Mouse (Mus musculus) hindlimb bud, embryonic 11.5 days (tissue): ENCODE data around the gene Kif23.

Experiments used
- DNase-seq: peaks from one replicate; pipeline ENCODE4 v3.0.0-alpha.2; 2012; ENCODE audit warnings: low read depth, low spot score; ENCODE audit errors: extremely low spot score

The Kif23 gene

DNA sequence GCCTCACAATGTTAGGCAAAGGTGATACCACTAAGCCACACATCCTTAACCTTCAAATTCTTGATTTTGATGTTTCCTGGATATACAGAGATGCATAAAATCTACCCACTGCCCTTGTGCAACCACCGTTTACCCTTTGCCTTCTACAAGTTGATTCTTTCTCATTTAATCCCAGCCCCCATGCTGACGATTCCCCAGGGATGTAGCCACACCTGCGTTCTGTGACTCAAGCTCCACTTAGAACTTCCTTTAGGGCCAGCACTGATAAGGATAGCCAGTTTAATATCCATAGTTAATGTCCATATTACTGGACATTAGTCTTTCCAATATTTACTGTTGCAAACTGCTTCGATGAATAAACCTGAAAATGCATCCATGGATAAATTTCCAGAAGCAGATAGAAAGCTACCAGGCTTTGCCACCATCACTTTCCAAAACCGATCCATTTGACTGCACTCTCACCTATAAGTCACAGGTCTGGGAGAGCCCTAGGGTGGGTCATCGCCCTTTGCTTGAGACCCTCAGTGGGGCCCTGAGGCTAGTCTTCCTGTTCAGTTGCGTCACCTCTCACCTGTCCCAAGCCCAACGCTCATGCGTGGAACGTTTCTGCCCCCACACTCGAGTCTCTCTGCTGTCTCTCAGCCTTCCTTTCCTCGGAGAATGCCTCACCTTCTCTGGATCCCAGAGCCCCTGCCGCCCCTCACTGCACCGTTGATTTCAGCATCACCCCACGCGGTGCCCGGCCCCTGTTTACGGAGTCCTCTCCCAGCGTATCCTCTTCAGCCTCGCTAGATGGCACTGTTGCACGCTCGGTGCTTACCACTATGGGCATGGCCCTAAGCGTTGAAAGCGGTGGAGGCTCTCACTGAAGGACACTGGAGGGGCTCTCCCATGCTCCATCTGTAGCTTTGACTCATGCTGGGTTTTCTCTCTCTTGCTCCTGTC lies 1.1 kb upstream of the Kif23 start:
- peak; percentile 84 for DNase-seq

DNA sequence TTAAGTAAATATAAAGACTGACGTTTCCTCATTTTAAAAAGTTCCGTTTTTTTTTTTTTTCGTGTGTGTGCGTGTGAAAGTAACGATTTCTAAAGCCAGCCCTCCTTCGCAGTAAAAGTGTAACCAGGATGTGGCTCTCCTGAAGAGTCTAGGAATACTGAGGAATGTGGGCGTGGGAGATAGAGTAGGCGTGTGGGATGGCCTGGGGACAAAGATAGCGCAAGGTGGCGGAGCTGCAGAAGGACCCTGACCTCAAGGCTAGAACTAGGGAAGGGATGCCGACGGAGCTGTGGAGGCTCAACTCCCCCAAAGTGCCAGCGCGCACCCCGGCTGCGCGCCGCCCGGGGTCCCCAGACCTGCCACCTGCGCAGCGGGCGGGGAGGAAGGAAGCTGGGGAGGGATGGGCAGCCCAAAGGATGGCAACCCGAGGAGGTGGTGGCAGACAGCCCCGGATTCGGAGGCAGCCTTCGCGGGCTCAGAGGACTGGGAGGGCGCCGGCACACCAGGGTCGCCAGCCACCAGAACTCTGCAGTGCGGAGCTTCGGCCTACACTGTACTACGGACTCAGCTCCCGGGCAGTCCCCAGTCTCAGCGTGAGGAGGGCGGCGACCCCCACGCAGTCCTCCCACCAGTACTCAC lies 482 bp downstream of the Kif23 start:
- DNase-seq: no peak

DNA sequence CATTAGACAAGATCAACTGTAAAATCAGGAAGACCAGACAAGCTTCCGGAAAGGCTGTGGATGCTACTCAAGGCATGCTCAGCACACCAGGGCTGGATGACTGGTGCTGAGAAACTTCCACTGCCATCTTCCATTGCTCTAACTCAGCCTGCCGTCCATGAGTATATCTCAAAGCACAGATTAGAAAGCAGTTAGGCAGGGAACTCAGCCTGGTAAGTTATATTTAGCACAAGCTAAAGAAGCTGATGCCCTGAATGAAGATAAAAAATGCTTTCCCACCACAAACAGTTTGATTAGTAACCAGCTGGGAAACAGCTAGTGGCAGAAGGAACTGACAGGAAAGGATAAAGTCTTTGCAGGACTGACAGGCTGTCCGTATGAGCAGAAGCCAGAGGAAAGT lies 5.5 kb downstream of the Kif23 start:
- no peak for DNase-seq

DNA sequence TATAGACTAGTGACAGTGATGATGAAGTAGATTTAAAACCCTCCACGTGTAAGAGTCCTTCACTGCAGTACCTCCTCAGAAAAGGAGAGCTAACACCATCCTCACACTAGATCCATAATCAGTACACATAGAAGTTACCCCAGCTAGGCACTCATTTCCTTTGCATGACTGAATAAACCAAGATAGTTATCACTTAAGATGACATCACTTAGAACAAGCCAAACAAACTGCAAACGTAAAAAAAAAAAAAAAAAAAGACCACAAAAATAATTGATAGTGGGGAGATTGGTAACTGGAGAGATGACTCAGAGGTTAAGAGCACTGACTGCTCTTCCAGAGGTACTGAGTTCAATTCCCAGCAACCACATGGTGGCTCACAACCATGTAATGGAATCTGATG lies 13.2 kb downstream of the Kif23 start:
- no peak for DNase-seq

DNA sequence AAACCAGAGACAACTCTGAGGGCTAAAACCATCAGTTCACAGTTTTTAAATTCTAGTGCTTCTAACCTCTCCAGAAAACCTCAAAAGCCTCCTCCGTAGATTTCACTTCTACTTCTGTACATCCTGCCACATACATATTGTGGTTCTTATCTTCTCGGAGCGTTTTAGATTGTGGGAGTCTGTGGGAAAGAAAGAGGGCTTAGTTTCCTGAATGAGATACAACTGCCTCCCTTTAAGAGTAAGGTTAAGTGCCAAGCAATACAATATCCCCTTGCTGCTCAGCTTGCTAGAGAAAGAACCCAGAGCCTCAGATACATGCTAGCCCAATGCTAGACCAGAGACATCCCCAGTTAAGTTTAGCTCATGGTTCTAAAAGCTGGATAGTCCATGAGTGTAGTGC lies 14.6 kb downstream of the Kif23 start:
- no peak for DNase-seq

DNA sequence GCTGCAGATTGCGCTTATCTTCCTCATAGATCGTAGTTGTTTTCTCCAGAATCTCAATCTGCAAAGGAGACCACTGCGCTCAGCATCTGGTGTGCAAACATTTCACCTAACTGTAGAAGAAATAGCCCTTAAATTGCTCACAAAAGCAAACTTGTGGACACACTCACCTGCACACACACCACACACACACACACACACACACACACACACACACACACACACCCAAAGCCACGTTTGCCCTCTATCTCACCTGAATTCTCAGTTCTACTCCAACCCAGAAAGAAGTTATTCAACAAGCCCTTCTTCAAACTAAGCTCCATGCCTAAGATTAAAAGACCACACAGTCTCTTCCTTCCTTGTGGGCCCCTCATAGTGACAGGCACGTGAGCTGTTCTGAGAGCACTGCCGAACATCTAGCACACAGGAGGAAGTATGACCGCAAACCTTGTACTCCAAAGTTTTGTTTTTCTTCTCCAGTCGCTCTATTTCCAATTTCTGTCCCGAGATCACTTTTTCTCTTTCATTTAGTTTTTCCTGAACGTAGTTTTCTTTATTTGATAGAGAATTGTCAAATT lies 21.4 kb downstream of the Kif23 start:
- DNase-seq: no peak

DNA sequence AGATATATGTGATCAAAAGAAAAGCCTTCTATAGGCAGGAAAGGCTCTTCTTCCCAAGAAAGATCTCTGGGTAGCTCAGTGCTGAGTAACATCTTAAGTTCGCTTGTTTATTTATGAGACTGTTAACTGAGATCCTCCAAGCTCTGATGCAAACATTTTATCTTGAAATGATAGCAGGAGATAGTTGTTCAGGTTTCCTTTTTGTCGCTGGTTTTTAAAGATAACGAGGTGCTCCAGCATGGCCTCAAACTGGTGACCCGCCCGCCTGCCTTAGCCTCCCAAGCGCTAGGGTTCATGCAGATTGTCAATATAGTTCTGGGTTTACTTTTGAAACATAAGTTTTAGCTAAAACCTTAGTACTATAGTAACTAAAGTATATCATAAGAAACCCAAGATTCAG lies 26.2 kb downstream of the Kif23 start:
- no peak for DNase-seq

DNA sequence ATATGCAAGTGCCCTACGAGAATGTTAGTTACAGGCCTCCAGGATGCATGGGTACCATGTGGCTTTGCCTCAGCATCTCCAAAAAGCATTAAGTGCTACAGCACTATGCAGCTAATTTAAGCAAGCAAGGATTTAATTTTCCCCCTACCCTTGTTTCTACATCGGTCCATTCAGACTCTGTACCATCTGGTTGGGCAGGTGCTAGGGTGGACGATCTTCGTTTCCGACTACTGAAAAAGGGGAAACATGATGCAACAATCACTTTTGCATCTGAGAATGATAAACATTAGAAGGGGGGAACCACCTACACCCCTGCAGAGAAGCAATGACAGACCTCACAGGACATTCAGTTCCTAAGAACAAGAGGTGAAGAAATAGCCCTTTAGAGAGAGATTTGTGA lies 27.1 kb downstream of the Kif23 start:
- no peak for DNase-seq

DNA sequence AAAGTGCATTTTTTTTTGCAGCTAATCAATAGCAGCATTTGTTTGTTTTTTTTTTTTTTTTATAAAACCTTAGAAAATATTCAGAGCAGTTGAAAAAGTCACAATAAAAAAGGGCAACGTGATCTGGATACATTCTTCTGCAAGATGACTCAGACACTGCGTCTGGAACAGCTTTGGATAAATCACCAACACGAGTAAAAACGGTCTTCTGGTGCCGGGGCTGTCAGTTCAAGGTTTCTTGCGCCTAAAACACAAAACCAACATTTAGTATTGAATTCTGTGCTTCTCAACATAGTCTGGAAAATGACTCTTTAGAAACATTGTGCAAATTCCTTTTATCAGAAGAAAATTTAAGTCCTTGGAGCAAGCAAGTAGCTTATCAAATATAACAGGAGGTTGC lies 29.1 kb downstream of the Kif23 start:
- no peak for DNase-seq

DNA sequence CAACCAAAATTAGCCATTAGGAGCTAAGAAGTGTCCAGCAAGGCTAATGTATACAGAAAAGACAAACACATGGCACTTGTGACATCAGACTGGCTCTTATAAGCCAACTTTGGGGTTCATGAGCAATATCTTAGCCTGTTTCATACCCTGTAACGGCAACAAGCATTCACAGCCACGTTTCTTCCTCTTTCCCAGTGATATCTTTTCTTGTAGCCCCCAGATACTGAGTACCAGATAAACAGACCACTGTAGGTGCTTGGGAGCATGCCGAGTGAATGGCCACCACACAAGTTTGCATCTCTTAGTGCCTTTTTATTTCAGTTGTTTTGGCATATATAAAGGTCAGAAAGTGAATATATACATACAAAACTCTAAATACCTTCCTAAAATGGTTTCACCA lies 29.6 kb downstream of the Kif23 start:
- DNase-seq: no peak

DNA sequence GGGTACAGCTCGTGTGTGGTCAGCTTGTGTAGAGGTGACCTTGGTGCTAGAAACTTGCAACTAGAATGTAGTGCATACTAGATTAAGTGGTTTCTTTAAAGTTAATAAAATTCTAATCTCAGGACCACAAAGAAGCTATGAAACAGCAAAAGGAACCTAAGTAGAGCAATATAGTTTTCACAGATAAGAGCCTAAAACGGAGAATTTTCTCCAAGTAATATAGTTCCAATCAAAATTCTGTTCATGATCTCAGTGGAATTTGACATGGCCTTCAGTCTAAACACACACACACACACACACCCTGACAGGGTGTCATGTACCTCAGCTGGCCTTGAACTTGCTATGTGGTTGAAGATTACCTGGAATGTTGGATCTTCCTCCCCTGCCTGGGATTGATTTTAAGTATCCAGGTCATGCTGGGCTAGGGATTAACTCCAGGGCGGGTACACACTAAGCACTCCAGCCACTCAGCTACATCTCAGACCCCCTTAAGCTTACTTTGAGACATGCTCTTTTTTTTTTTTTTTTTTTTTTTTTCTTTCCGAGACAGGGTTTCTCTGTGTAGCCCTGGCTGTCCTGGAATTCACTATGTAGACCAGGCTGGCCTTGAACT lies 31.1 kb downstream of the Kif23 start:
- DNase-seq: no peak

DNA sequence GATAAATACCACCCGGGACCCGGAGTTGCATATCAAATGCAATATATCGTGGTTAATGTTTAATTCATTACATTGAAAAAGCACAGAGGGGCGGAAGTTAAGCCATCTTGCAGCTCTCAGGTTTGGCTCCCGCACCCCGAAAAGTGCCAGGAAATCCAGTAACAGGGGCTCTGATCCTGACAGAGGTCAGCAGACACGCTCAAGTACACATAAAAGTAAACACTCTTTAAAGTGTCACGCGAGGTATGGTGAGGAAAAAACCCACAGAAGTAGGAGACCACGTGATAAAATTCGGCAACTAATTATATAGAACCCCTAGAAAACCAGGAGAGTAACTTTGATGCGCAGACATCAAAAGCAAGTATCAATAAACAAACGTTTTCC lies 31.7 kb downstream of the Kif23 start:
- no peak for DNase-seq

DNA sequence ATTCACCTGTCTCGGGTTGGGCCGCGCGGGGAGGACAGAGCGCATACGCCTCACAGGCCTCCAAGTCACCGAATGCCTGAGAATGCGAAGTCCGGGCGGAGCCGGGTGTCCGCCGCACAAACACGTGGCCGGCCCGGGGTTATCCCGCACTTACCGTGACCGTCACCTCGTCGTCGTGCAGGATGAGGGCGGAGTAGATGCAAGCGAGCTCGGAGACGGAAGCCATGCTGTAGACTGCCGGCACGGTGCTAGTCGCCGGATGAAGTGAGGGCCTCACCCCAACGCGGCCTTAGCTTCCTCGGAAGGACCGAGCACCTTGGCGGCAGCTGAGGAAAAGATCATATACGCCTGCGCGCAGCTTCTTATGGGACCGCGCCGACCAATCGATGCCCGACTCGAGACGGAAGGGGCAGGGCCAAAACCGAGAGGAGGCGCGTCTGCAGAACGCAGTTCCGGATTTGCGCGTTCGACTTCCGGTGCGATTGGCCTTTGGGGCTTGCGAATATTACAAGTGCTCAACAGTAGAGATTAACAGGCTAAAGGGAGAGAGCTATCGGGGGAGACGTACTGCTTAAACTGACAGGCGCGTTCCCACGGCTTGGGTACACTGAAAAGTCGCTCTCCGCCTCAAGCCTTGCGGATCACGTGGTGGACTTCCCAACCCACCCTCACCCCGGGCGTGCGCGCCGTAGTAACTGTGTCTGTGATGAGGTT lies 32.2 kb downstream of the Kif23 start, which contains the start of gene Rplp1:
Gene Rplp1, minus strand, starts transcription at position 340 of the 714 bp plus-strand sequence.
- peak; percentile 90 for DNase-seq

DNA sequence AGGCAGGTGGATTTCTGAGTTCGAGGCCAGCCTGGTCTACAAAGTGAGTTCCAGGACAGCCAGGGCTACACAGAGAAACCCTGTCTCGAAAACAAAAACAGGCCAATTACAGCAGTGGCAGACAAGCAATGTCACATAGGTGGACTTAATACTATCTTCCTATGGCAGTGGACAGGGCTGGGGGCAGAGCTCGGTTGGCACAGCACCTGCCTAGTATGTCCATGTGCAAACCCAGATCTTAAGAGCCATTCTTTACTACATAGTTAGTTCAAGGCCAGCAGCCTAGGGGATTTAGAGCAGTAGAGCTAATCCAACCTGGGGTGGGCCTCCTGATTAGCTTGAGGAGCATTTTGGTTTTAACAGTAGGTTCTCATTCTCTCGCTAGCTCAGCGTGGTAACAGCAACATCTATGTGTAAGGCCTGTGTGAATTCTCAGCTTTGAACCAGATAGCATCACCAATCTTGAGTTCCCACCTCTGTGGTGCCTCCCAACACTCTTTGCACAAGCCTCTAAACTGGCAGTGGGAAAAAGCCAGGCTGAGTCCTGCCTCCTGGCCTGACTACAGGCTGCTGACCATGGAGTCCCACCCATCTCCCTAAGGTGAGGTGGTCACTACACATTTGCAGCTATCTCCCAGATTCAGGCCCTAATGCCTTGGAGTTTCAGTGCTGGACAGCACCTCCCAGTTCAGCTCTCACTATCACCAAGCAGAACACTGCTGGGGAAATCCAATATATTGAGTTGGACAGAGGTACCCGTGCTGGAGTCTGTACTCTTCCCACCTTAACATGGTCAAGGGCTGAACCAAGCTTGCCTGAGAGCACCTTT lies 35.1 kb downstream of the Kif23 start:
- no peak for DNase-seq

DNA sequence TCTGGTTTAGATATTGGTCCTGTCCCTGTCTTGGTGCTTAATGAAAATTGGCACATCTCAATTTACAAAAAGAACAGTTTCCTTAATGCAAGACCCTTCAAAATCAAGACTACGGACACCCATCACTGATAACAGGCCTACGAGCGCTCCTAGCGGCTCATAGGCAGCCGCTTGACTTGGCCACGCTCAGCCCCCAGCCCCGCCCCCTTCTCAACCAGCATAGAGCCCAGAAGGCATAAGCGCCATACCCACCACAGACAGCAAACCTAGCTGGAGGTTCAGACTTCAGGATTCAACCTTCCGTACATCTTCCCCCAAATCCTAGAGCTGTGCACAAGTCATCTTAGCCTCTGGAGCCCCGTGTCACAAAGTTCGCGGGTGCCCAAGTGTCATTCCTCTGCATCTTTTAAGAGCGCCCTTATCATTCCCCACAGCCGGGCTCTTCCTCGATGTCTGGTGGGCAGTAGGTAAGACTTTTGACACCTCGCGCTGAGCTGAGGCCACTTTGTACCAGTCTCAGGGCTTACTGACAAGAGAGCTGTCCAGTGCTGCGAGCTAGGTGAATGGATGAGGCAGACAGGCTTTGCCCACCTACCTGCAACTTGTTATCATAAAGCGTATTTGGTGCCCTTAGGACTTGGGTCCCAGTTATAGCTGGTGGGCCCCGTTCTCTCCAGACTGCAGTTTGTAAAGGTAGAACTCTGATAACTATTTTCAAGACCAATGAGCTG lies 35.9 kb downstream of the Kif23 start:
- no peak for DNase-seq

DNA sequence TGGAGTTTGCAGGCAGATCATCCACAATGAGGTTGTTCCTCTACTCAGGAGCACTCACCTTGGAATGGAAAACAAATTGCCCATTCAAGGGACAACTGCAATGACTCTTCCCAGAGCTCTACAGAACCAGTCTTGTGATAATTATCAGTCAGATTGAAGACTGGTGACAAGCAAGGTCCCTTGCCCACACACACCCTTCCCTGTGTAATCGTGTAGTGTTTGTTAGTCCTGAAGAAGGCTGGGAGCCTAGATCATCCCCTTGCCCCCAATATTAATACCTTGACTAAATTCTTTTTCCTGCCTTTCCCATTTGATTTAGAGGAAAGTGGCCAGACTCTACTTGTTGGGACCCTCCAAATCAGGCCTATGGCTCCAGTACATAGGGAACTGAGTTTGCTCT lies 36.9 kb downstream of the Kif23 start:
- no peak for DNase-seq

DNA sequence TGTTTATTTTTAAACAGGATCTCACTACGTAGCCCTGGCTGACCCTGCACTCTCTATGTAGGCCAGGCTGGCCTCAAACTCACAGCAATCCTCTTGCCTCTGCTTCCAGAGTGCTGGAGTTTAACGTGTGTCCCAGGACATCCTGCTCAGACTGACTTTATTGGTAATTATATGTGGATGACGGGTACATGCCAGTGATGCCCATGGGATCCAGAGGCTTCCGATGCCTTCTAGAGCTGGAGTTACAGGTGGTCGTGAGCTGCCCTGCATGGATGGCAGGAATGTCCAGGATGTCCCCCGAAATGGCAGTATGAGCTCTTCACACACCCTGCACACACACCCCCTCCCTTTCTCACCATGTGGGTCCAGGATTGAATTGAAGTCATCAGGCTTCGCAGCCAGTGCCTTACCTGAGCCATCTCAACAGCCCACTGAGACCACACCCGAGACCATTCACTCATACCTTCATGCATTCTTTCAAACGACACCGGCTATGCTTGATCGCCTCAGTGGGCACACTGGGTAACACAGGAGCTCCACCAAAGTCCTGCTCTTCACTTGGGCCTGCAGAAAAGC lies 37.7 kb downstream of the Kif23 start:
- no peak for DNase-seq

DNA sequence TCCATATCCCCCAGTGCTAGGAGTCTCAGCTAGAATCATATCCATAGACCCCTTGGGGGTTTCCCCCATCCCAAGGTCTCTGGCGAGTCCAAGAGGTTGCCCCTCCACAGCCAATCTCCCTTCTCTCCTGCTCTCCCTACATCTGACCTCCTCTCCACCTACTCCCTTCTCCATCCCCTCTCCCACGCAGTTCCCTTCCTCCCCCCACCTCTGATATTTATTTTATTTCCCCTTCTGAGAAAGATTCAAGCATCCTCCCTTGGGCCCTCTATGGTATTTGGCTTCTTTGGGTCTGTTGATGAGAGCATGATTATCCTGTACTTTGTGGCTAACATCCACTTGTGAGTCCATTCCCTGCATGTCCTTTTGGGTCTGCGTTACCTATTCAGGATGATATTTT lies 38.2 kb downstream of the Kif23 start:
- no peak for DNase-seq

DNA sequence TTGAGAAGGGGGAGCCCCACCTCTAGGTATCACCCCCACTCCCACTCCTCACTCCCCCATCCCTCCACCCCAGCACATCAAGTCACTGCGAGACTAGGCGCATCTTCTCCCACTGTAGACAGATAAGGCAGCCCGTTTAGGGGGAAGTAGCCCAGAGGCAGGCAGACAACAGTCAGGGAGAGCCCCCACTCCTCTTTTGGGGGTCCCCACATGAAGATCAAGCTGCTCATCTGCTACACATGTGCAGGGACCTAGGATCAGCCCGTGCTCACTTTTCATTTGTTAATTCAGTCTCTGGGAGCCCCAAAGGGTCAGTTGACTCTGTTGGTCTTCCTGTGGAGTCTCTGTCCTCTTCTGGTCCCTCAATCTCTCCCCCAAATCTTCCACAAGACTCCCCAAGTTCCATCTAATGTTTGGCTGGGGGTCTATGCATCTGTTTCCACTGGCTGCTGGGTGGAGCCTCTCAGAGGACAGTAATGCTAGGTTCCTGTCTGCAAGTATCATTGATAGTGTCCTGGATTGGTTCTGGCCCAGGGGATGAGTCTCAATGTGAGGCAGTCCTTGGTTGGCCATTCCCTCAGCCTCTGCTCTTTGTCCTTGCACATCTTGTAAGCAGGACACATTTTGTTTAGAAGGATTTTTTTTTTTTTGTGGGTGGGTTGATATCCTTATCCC lies 38.8 kb downstream of the Kif23 start:
- no peak for DNase-seq
